Mouse (Mus musculus) liver, postnatal 0 days (tissue): Measurements from ENCODE around the gene Grik4. TPM values are rescaled to one million over a fixed set of nuclear protein-coding genes. Genes with fewer than 3 reads are reported as not detected.

Experiments
- ATAC-seq: fragments of 200-750 bp; cut with Nextera tagmentation; 2 replicates; pipeline ENCODE4 v1.8.0; 2017; ENCODE audit warnings: mild to moderate bottlenecking, moderate library complexity
- DNase-seq: peaks from one replicate; pipeline ENCODE4 v3.0.0-alpha.2; 2016
- H3K27ac ChIP-seq: fragments of 300-500 bp; sonication (generic); 2 replicates; pipeline ENCODE4 v1.5.1; 2014; ENCODE audit warnings: antibody characterized with exemption, moderate library complexity, mild to moderate bottlenecking, low read depth
- H3K27me3 ChIP-seq: fragments of 300-500 bp; sonication (generic); 2 replicates; pipeline ENCODE4 v1.6.1; 2014; ENCODE audit warnings: low read length, control low read depth, mixed read lengths; ENCODE audit not compliant: insufficient read depth
- H3K36me3 ChIP-seq: fragments of 300-500 bp; sonication (generic); replicated peaks from 2 replicates; pipeline ENCODE4 v1.6.1; 2014; ENCODE audit warnings: mild to moderate bottlenecking, control low read depth, low read length, moderate library complexity, mixed read lengths; ENCODE audit not compliant: insufficient read depth
- H3K4me1 ChIP-seq: fragments of 300-500 bp; sonication (generic); 2 replicates; pipeline ENCODE4 v1.6.1; 2014; ENCODE audit warnings: antibody characterized with exemption, mild to moderate bottlenecking, control low read depth; ENCODE audit not compliant: insufficient read depth
- H3K4me2 ChIP-seq: fragments of 300-500 bp; sonication (generic); 2 replicates; pipeline ENCODE4 v1.6.1; 2014; ENCODE audit warnings: low read depth, mild to moderate bottlenecking, low read length, moderate library complexity, mixed read lengths
- H3K4me3 ChIP-seq: fragments of 300-500 bp; sonication (generic); 2 replicates; pipeline ENCODE4 v1.5.1; 2014; ENCODE audit warnings: low read depth, low read length
- H3K9ac ChIP-seq: fragments of 300-500 bp; sonication (generic); replicated peaks from 2 replicates; pipeline ENCODE4 v1.6.1; 2014; ENCODE audit warnings: mild to moderate bottlenecking, moderate library complexity
- H3K9me3 ChIP-seq: fragments of 300-500 bp; sonication (generic); 2 replicates; pipeline ENCODE4 v1.6.1; 2016; ENCODE audit warnings: mild to moderate bottlenecking, control low read depth, low read length, mixed read lengths
- CTCF ChIP-seq: sonication (generic); IDR thresholded peaks from 2 replicates; pipeline ENCODE4 v1.5.1; 2016; ENCODE audit warnings: antibody characterized with exemption, low read depth
- EP300 ChIP-seq: IDR thresholded peaks from 2 replicates; pipeline ENCODE4 v1.6.1; 2016; ENCODE audit warnings: antibody characterized with exemption, low read depth, mild to moderate bottlenecking
- WGBS: fragments of 180-500 bp; shearing (Covaris S2); extraction: QIAGEN DNeasy Blood & Tissue Kit; methylation state at CpG from one replicate; pipeline ENCODE4 v1.1.7; 2014; ENCODE audit not compliant: insufficient replicate concordance; 5-methylcytosine and 5-hydroxymethylcytosine counted together
- polyA plus RNA-seq: library from polyadenylated mRNA; unstranded; fragments of >200 nt; fragmentation: Nextera tagmentation; extraction: Ambion mirVana; gene quantifications from 2 replicates; pipeline ENCODE4 v1.2.1, GENCODE M21; 2015

Grik4 gene
- polyA plus RNA-seq, 1 experiment from 2014 or later, result 0.08 TPM

DNA sequence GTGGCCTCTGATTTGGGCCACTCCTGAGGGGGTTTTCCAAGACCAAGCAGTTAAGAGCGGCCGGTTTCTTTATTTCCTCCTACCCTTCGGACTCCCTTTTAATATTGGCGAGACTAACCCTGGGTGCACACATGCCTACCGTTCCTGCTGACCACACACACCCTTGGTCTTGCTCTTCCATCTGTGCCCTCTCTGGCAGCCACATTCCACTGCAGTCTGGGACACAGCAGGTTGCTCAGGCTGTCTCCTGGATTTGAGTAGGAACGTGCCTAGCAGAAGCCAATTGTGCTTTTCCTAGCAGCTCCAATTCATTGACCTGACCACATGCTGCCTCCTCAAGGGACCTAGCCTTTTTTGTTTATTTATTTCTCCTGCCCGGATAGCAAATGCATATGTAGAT is 365.8 kb downstream of the Grik4 start:
- Histone ChIP-seq H3K9ac (no peak overlapping the region), H3K4me1 (no peaks in the 10 kb centered on the region), H3K36me3 (no peaks in the 10 kb centered on the region), H3K27me3 (no peaks in the 10 kb centered on the region), H3K4me3 (no peak overlapping the region), H3K9me3 (no peaks in the 10 kb centered on the region), H3K27ac (no peak overlapping the region), H3K4me2 (no peak overlapping the region)
- DNase-seq, result no peak
- TF ChIP-seq EP300 (no peak), CTCF (no peak)
- 74% methylated on average over 7 of the region's 7 CpGs for WGBS
- no peak for ATAC-seq

DNA sequence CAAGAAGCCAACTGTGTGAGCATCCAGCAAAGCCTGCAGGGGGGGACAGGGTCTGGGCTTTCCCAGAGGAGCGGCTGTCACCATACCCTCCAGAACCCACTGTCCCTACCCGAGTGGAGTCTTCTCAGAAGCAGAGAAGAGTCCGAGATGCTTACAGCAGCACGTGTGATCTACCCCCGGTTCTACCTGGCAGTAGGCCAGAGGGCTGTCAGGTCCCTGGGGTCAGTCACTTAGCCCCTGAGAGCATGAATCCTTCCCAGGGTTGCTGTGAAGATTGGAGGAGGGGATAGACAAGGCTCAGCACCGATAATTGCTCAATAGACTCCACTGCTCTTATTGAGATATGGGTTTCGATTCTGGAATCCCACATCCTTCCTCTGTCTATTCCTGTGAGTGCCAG is 366.2 kb downstream of the Grik4 start:
- DNase-seq, result no peak
- no peak overlapping the region for H3K4me3 ChIP-seq
- H3K36me3 ChIP-seq, result no peaks in the 10 kb centered on the region
- H3K9me3 ChIP-seq, result no peaks in the 10 kb centered on the region
- H3K4me2 ChIP-seq, result no peak overlapping the region
- TF ChIP-seq CTCF (no peak), EP300 (no peak)
- H3K9ac ChIP-seq, result no peak overlapping the region
- no peaks in the 10 kb centered on the region for H3K27me3 ChIP-seq
- ATAC-seq, result no peak
- WGBS, result 63% methylated on average over 7 of the region's 7 CpGs
- H3K4me1 ChIP-seq, result no peaks in the 10 kb centered on the region
- H3K27ac ChIP-seq, result no peak overlapping the region

DNA sequence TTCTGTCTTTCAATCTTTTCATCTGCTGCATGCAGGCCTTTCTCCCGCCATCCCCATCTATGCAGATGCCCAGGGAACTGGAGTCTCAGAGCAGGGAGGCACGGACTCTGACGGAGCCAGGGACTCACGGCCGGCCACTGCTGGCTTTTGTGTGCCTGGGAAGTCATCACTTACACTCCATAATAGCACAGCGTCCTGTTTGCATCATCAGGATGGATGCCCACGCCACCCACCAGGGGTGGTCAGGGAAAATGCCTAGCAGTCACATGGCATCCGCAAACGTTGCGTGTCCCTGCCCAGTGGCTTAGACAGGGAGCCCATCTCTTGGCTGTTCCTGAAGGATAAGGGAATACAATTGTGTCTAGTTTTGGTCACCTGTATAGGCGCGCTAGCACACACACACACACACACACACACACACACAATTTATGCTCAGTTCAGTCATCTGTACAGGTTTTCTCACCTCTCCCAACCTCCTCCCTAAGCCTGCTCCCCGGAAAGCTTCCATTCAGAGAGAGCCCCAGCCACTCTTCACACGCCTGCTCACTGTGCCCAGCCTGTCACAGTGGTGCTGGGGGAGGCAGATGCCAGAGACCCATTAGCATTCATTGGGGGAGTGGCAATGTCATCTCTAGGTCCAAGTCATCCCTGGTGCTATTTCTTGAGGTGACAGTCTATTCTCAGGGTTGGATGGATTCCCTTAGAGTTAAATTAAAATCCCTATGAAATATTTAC is 370.5 kb downstream of the Grik4 start:
- no peak overlapping the region for H3K9ac ChIP-seq
- TF ChIP-seq CTCF (no peak), EP300 (no peak)
- no peak for DNase-seq
- H3K27me3 ChIP-seq, result no peaks in the 10 kb centered on the region
- H3K36me3 ChIP-seq, result no peaks in the 10 kb centered on the region
- no peaks in the 10 kb centered on the region for H3K4me1 ChIP-seq
- 53% methylated on average over 14 of the region's 14 CpGs for WGBS
- H3K4me3 ChIP-seq, result no peak overlapping the region
- no peak overlapping the region for H3K27ac ChIP-seq
- H3K4me2 ChIP-seq, result no peak overlapping the region
- H3K9me3 ChIP-seq, result no peaks in the 10 kb centered on the region
- ATAC-seq, result no peak

DNA sequence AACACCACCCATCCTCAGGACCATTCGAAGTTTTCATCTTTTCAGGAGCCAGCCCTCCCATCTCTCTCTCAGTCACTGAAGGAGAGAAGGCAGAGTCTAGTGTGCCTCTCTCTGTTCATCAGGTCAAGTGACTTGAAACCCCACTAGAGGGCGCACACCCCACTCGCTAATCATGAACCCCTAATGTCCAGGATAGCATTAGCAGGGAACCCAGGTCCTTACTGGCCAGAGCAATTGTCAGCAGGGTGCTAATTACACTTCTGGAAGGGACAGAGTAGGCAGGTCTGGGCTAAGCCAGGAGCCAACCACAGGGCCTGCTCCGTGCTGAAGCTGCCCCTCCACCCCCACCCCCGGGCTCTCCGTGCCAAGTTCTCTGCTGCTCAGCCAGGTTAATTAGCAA is 371.1 kb downstream of the Grik4 start:
- H3K27me3 ChIP-seq, result no peaks in the 10 kb centered on the region
- H3K4me1 ChIP-seq, result no peaks in the 10 kb centered on the region
- TF ChIP-seq EP300 (no peak), CTCF (peak; percentile 80)
- 16% methylated on average over 6 of the region's 6 CpGs for WGBS
- DNase-seq (peak; percentile 64), ATAC-seq (no peak)
- H3K9ac ChIP-seq, result no peak overlapping the region
- H3K9me3 ChIP-seq, result no peaks in the 10 kb centered on the region
- no peak overlapping the region for H3K4me3 ChIP-seq
- no peak overlapping the region for H3K4me2 ChIP-seq
- H3K27ac ChIP-seq, result no peak overlapping the region
- H3K36me3 ChIP-seq, result no peaks in the 10 kb centered on the region

DNA sequence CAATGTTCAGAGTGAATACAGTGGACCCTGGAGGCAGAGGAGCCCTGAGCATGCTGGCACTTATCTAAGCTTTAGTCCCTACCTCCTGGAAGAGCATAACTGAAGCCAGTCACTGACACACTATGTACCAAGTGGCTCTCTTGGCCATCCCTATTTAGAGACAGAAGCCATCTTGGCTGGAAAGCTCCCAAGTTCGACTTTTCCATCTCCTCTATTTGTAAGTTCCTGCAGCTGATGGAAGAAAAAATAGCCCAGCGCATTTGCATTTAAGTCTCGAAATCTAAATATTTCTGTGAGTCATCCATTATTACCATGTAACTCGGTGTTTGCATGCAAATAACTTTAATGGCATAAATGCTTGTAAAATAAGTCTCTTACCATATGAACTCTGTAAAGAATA is 378.4 kb downstream of the Grik4 start:
- TF ChIP-seq EP300 (no peak), CTCF (no peak)
- H3K27me3 ChIP-seq, result no peaks in the 10 kb centered on the region
- no peaks in the 10 kb centered on the region for H3K9me3 ChIP-seq
- no peaks in the 10 kb centered on the region for H3K36me3 ChIP-seq
- no peak overlapping the region for H3K4me3 ChIP-seq
- no peak overlapping the region for H3K9ac ChIP-seq
- no peak for DNase-seq
- 75% methylated on average over 4 of the region's 4 CpGs for WGBS
- H3K4me2 ChIP-seq, result no peak overlapping the region
- ATAC-seq, result no peak
- H3K27ac ChIP-seq, result no peak overlapping the region
- no peaks in the 10 kb centered on the region for H3K4me1 ChIP-seq

DNA sequence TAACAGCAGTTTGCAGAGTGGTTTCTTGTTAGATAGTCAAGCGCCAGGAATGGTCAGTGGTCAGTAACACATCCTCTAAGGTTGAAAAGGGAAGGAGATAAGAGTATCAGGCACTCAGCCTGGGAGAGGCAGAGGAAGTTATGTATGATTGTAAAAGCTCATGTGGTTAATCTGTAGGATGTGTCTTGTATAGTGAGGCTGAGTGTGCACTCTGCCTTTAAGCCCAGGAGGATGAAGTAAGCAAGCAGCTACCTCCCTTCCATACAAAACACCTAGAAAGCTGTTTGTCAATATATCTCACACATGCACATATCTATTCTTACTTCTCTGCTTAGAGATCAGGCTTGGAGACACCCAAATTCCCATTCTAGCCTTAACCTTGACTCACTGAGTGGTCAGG is 389.1 kb downstream of the Grik4 start:
- no peak for TF ChIP-seq CTCF
- TF ChIP-seq EP300, result no peak

DNA sequence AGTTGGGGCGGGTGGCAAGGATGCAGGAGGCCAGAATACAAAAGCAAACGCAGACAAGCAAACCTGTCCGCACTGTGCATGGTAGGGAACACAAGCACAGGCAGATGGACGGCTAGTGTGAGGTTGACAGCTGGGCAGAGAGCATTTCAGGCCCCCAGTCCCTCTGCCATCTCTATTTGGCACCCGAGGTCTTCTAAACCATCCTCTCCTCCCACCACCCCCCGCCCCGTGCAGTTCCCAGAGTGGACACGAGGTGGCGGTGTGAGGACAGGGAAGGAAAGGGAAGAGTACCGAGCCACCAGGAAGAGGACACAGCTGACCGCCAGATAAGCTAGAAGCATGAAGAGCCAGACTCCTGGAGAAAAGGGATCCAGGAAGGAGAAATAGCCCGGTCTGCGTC is 394.2 kb downstream of the Grik4 start:
- ATAC-seq, result no peak
- H3K36me3 ChIP-seq, result no peaks in the 10 kb centered on the region
- H3K9ac ChIP-seq, result no peak overlapping the region
- no peak for TF ChIP-seq EP300
- peak; percentile 89 for TF ChIP-seq CTCF
- no peaks in the 10 kb centered on the region for H3K27me3 ChIP-seq
- H3K4me1 ChIP-seq, result no peaks in the 10 kb centered on the region
- DNase-seq, result peak; percentile 81
- WGBS, result 16% methylated on average over 13 of the region's 13 CpGs
- no peaks in the 10 kb centered on the region for H3K9me3 ChIP-seq
- H3K27ac ChIP-seq, result no peak overlapping the region
- H3K4me3 ChIP-seq, result no peak overlapping the region
- H3K4me2 ChIP-seq, result no peak overlapping the region

More for the DNA sequence above, 389.1 kb downstream of the Grik4 start:
- DNase-seq, result no peak
- H3K9ac ChIP-seq, result no peak overlapping the region
- 38% methylated on average over 1 of the region's 1 CpGs for WGBS
- no peak overlapping the region for H3K4me2 ChIP-seq
- H3K9me3 ChIP-seq, result no peaks in the 10 kb centered on the region
- H3K4me3 ChIP-seq, result no peak overlapping the region
- H3K36me3 ChIP-seq, result no peaks in the 10 kb centered on the region
- no peaks in the 10 kb centered on the region for H3K4me1 ChIP-seq
- H3K27me3 ChIP-seq, result no peaks in the 10 kb centered on the region
- no peak for ATAC-seq
- H3K27ac ChIP-seq, result no peak overlapping the region
